Mouse (Mus musculus): Measurements from ENCODE around the gene Gm45711.
A peak's percentile ranks its signal among the peaks of the same experiment; 100 is the strongest.
"Not testable (repeated sequence)": the region's sequence is repeated elsewhere in the genome, so short reads cannot be mapped to it uniquely, and the experiment has no call there.

The Gm45711 gene

DNA sequence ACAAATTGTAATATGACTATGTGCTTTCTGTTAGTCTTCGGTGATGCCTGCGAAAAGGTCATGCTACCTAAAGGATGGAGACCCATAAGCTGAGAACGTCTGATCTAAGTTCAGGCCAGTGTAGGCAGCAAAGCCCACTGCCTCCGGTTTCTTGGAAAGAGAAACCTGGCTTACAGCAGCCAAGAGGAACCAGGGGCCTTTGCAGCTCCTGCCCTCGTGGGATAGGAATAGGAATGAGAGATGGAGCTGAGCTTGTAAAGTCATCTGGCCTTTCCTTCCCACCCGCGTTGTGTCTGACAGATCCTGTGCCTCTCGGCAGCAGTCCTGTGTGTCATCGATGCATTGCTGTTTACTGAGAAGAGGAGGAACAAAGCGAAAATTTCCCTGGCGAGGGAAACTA lies 11.4 kb upstream of the Gm45711 start, which contains the start of gene Gm11020:
Gene Gm11020, plus strand, starts transcription at position 301 of the 400 bp plus-strand sequence.
- not testable (repeated sequence) for DNase-seq (ENCODE audit: low spot score in 2 of 2)

DNA sequence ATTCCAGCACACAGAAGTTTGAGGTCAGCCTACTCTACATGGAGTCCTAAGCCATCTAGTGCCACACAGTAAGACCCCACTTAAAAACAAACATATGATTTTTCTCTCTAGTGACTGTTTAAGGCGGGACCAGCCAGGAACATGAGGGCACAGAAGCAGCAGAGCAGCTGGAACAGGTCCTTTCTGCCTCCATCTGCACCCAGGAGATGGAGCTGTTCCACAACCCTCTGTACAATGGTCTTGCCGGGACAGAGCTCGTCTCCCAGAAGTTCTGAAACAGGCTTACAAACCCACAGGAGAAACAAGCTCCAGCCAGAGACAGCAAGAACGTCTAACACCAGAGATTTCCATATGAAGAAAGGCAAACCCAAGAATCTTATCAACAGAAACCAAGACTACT lies 3.4 kb upstream of the Gm45711 start:
- no peak for DNase-seq (ENCODE audit: low spot score in 2 of 2)

DNA sequence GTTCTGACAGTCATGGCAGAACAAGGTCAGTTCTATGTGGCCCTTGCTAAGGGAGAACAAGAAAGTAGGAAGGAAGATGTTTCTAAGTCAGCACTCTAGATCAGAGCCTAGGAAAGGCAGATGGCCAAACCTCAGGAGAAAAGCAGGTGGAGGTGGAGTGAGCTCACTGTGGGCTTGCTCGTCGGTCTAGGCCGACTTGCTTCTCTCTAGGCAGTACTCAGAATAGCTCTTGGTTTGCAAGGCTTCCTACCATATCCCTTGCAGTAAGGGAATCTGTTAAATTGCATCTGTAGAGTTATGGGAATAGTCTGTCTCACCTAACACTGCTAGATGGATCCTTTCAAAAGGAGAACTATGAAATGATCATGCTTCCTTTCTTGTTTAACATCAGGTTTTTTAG lies 2.1 kb upstream of the Gm45711 start:
- not testable (repeated sequence) for DNase-seq (ENCODE audit: low spot score in 2 of 2)

DNA sequence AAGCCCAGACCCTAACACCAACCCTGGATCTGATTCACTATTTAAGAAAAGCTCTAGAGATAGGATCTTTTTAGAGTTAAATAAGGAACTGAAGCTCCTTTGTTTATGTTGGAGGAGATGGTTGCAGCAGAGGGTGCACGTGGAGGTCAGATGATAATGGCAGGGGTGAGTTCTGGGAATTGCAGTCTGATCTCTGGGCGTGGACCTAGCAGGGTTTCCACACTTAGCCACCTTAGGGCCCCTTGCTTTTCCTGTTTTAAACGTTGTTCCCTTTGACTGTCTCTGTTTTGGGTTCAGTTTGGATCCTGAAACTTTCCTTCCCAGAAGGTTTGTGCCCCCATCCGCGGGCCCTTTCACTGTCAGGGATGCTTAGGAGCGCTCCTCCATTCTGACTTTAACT lies 1.5 kb downstream of the Gm45711 start:
- not testable (repeated sequence) for DNase-seq (ENCODE audit: low spot score in 2 of 2)

DNA sequence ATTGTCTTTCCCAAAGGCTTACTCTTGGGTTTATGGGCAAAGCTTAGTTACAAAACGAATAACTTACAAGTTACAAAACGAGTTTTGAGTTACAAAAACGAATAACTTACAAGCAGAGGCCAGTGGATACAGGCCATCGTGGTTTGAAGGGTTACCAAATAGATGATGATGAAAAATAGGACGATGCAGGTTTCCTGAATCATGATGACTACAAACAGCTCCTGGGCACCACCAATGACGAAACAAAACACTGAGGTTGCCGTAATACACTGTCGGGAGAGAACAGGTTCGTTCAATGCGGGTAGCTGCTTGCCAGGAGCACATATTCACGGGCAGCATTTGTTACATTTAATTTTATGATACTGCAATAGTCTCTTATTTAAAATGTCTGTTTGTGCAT lies 4.9 kb downstream of the Gm45711 start:
- DNase-seq (ENCODE audit: low spot score in 2 of 2), result no peak

DNA sequence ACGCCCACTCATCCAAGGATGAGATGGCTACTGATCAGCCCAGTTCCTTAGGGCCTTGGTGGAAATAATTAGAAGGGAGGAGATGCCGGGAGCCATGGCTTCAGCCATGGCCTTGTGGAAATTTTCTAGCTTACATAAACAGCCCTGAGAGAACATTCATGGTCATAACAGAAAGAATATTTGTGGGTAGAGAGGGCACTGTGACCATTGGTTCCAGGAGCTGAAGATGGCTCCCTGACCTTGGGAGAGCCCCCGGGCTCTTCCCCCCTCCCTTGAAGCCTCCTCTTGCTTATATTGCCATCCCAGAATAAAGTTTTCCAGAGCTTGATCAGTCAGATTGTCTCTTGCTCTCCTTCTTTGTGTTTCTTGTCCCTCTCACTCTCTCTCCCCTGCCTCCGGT lies 7.3 kb downstream of the Gm45711 start:
- DNase-seq (ENCODE audit: low spot score in 2 of 2), result not testable (repeated sequence)

DNA sequence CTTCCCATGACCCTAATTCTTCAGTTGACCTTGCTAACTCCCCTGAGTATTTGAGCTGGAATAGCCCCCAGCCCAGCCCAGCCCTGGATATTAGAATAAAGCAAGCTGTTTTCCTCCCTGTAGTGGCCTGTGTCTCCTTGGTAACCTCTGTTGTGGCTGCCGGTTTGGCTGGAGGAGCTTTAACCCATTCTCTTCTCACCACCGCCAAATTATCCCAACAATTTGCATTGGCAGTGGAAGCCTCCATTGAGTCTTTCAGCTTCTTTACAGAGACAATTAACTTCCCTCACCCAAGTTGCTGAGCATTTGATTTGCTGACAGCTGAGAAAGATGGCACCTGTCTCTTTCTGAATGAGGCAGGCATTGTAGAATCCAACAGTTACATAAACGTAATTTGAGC lies 8.3 kb downstream of the Gm45711 start:
- DNase-seq (ENCODE audit: low spot score in 2 of 2), result not testable (repeated sequence)

DNA sequence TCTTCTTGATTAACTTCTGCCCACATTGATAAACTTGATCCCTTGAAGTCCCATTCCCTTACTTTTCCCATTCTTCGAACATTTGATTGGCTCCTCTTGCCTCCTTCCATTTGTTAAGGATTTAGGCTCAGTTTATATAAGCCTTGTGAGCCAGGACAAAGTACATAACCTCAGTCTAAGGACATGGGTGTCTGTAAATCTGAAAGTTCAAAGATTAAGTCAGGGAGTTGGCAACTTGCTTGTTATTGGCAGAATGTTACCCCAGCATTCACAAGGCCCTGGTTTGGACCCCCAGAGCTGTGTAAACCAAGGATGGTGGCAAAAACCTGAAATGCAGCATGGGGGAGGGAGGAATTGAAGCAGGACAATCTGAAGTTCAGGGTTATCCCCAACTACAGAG lies 15.5 kb downstream of the Gm45711 start:
- DNase-seq (ENCODE audit: low spot score in 2 of 2), result no peak

DNA sequence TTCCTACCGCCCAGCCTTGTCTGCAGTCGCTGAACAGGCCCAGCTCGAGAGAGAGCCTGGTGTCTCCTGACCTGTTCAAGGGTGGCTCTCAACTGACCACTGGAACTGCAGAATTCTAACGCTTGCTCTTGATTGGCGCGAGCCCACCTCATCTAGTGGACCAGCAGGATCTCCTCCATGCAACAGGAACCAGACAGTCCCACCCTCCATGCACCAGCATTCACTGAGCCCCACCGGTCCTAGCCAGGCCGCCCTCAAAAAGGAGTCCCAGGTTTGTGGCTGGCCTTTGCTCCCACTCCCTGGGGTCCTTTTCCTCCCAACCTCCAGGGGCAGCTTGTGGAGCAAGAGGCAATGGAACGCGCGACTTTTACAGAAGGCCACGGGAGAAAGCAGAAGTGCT lies 16.8 kb downstream of the Gm45711 start, which contains the start of gene Cmtm2a:
Gene Cmtm2a, minus strand, starts transcription at position 101 of the 400 bp plus-strand sequence.
- DNase-seq (ENCODE audit: low spot score in 2 of 2), result not testable (repeated sequence)

DNA sequence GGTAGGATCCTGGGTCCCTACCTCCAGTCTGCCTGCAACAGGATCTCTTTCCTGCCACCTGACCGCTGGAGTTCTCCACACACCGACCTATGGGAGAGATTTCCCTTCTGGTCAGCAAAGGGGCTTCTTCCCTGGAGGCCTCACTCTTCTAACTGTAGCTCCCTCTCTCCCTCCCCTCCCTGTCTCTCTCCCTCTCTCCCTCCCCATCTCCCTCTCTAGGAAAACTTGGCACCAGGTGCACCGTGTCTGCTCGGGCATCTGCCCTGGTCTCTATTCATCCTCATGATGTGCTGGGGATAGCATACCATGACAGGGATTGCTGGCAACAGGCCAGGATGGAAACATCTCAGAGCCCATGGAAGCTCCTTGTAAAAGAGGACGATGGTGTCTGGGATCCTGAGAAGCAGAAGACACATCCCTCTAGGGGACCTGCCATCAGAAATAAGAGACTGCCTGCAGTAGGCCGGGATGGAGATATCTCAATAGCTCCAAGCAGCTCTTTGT lies 40.9 kb downstream of the Gm45711 start:
- DNase-seq (ENCODE audit: low spot score in 2 of 2), result no peak

DNA sequence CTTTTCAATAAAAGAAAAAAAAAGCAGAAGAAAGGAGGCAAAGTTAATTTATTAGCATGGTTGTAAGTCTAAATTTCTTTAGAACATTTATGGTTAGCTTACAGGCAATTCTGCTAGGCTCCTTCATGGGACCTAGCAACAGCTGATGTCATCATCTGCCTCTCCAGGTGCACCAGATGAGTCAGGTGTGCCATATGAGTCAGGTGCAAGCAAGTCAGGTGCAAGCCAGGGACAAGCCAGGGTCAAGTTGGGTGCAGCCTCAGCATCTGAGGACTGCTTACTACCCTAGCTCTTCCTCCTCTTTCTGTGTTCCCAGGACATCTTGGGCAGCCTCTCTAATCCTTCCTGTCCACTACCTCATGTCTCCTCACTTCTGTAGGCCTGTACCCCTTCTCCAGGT lies 41.5 kb downstream of the Gm45711 start:
- DNase-seq (ENCODE audit: low spot score in 2 of 2), result no peak

DNA sequence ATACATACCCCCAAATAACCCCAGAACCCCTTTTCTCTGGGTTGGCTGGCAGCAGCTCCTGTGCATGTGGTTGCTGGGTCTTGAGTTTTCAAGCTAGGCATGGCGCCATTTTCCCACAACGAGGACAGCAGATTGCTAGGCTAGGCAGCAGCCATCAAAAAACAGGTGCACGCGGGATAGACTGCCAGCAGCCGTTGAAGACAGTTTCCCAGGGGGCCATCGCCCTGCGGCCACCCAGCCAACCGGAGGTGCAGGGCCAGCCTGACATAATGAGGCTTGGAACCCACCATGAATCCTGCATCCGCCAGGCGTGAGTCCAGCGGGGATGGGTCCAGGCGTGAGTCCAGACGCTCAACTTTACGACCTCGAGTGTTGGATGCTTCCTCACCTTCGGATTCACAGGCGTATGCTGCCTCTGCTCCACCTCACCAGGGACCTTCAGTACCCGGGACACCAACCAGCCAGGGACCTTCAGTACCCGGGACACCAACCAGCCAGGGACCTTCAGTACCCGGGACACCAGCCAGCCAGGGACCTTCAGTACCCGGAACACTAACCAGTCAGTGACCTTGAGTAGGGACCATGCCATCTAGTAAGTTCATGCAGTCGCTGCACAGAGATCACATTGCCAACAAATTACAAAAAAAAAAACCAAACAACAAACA lies 45.5 kb downstream of the Gm45711 start:
- not testable (repeated sequence) for DNase-seq (ENCODE audit: low spot score in 2 of 2)

DNA sequence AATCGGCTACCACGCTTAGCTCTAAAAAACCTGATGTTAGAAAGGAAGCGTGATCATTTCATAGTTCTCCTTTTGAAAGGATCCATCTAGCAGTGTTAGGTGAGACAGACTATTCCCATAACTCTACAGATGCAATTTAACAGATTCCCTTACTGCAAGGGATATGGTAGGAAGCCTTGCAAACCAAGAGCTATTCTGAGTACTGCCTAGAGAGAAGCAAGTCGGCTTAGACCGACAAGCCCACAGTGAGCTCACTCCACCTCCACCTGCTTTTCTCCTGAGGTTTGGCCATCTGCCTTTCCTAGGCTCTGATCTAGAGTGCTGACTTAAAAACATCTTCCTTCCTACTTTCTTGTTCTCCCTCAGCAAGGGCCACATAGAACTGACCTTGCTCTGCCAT lies 48.1 kb downstream of the Gm45711 start:
- DNase-seq (ENCODE audit: low spot score in 2 of 2), result not testable (repeated sequence)

DNA sequence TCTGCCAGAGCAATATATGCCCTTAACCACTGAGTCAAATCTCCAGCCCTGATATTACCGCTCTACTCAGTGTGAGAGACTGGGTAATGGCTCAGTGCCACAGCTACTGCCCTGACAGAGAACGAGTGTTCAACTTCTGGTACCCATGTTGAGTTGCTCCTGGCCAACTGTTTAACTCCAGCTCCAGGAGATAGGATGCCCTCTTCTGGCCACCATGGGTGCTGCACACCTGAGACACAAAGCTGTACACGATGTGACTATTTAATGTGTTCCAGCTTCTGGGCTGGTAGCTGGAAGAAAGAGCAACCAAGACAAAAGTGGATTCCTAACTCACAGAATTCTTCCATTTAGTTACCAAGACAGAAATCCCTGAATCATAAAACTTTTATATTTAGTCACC lies 56.9 kb downstream of the Gm45711 start:
- peak in 1 of 2 experiments; percentile 3 for DNase-seq (ENCODE audit: low spot score in 2 of 2)

DNA sequence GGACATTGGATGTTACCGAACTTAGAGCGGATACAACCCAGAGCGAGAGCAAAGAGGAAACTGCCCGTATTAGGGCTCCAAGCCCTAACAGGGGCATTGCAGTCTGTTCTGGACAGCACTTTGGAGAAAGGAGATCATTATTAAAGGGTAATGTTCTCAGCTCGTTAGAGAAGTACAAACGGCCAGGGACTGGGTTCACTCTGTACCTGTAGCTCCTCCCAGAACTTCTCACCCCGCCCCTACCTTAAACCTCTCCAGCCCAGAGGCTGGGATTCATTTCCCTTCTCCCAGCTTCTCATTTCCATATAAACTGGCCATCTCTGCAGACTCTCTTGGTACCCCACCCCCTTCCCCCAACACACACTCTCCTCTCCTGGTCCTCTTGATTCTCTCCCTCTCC lies 58.4 kb downstream of the Gm45711 start:
- DNase-seq (ENCODE audit: low spot score in 2 of 2), result no peak

DNA sequence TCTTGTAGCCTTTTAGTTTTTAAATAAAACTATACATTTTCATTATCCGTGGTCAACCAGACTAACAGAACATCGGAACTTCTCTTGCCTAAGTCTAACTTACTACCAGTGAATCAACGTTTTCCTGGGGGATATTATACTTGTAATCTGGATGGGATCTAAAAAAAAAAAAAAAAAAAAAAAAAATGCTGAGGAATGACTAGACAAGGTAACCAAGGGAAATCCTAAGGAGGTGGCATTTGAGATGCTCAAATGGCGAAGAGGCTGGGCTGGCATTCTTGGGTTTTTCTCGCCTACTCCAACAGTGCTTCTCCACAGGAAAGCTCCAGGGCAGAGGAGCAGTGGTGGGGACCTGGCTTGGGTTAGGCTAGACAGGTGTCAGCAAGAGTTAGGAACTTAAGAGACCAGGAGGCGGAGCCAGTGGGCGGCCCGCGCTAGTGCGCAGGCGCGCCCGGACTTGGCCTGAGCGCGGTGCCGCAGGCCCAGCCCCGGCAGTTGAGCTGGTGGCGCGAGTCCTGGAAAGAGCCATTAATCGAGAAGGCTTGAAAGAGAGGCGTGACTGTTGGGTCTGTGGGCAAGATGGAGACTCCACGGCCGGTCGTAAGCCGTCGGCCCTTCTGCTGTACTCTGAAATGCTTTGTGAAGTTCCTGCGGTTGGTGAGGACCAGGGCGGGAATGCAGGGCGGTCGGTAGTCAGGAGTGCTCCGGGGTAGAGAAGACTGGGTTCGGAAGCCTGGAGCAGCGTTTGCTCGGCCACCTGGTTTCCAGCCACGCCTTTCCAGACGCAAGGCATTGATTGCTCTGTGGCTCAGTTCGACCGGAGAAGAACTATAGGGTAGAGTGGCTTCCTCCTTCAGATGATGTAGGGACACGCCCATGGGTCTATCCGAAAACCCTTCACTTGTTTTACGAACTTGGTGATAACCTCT lies 59.2 kb downstream of the Gm45711 start, which contains the start of gene Cklf:
Gene Cklf, plus strand, starts transcription at position 423 of the 929 bp plus-strand sequence.
- peak; percentile 43 to 74 for DNase-seq (ENCODE audit: low spot score in 2 of 2)

DNA sequence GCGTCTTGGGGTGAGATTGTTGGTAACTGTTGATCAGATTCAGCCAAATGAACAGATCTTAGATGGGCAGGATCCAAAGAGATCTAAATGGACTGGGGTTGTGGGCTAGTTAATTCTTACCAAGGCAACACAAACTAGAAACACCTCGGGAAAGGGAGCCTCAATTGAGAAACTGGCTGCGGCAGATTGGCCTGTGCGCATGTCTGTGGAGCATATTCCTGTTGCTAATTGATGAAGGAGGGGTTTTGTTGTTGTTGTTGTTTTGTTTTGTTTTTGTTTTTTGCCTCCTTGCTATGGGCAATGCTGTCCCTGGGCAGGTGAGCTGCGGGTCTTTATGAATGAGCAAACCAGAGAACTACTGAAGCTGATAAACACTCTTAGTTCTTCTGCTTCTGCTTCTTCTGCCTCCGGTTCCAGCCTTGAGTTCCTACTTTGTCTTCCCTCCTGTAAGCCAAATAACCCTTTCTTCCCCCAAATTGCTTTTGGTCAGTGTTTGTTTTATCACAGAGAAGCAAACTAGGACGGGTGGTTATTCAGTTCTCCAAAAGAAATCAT lies 60.4 kb downstream of the Gm45711 start:
- no peak for DNase-seq (ENCODE audit: low spot score in 2 of 2)

DNA sequence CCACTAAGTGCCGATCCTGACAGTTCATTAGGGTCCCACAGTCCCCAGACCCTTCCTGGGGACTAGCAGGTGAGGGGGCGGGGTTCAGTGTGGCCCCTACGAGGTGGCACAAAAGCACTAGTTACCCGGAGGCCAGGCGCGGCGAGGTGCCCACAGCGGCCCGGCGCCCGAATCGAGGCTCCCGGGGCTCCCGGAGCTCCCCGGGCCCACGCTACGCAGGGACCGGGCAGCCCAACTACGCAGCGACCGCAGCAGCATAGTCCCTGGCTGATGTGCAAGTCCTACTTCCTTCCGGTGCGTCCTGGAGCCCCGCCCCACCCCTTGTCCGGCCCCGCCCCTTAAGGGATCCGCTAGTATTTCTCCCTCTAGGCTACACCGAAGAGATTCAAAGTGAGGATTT lies 61.6 kb downstream of the Gm45711 start, which contains the start of gene Tk2:
Gene Tk2, minus strand, starts transcription at position 283 of the 400 bp plus-strand sequence.
- DNase-seq (ENCODE audit: low spot score in 2 of 2), result peak; percentile 32 to 70

DNA sequence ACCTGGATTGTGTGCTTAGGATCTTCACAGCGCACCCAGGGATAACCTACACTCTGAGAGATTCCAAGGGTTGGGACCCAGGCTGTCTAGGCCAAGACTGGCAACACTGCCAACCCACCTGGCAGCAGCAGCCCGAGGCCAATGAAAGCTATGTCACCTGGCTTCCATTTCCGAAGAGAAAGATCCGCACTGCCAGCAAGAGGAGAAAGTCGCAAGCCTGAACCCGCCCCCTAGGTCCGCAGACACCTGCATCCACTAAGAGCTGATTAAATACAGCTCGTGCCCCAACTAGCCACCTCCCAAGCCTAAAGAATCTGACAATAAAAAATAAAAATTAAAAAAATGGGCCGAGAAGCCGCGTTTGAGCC lies 62.0 kb downstream of the Gm45711 start:
- no peak for DNase-seq (ENCODE audit: low spot score in 2 of 2)

DNA sequence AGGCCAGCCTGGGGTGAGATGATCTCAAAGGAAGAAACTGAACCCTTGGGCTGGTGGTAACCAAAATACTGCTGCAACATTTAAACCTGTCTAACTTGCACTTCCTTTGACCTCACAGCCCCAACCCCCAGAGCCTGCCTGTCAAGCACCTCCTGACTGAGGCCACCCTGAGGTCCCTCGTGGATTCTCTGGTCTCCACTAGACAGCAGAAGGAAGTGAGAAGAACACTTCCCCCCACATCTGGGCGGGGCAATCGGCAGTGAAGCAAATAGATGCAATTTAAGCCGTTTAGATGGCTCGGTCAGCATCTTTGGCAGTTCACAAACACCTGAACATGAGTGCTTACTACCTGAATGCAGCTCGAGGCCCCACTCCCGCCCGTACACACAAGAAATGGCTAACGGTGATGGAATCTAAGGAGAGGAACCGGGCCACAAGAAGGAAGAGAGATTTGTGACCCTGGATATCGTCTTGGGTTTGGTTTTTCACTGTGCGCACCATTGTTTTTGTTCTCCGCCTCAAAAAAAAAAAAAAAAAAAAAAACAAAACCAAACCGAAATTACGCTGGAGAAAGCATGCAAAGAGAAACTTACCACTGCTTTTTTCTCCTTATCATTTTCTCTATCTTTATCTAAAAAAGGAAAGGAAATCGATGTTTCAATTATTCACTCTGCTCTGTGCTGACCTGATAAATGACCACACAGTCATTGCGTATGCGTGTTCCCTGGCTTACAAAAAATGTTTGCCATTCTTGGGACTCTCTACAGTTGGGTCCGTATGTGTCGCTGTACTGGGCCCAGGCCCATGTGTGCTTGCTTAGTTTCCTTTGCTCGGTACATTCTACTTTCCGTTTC lies 62.6 kb downstream of the Gm45711 start:
- DNase-seq (ENCODE audit: low spot score in 2 of 2), result no peak

DNA sequence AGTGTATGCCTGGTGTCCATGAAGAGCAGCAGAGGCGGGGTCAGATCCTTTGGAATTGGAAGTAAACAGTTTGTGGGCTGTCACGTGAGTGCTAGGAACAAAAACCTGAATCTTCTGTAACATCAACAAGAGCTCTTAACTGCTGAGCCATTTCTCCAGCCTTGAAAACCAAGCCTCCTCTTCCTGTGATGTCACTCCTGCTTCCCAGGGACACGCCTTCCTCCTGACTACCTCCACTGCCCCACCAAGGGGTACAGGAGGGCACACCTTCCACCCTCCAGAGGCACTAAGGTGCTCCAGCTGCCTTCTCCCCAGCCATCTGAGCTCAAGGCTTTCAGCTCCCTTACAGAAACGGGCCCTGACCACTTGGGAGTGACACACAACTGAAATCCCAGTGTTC lies 63.3 kb downstream of the Gm45711 start:
- no peak for DNase-seq (ENCODE audit: low spot score in 2 of 2)
